ENCODE assay signal across 8 mouse cellular contexts in the genomic region with DNA sequence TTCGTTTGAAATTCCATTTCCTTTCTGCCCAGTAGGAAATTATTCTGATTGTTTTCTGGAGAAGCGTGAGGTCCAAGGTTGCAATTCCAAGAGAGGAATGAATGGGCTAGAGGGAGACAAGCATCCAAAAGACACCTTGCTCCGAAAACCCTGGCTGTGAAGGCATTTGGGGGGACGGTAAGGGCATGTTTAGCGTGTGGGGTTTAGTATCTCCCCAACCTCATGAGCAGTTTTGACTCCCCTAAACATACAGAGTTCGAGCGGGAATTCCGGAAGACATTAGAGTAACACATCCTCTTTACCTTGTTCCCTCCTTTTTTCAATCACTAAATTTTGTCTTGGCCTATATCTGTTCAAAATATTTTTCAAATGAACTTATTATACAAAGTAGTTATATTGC. TPM values are rescaled to one million over a fixed set of nuclear protein-coding genes. Genes with fewer than 3 reads are reported as not detected.
A peak's percentile ranks its signal among the peaks of the same experiment; 100 is the strongest.
DNase-seq lines count a peak whose midpoint lies in the region; ATAC-seq and TF ChIP-seq lines count a peak whose summit lies in the region.

No protein-coding gene starts in this region.

- peak overlapping the region; percentile 71 for H3K9ac ChIP-seq in forebrain, embryonic 16.5 days (replicated peaks; ENCODE audit: low read depth, low read length)
- peak overlapping the region; percentile 82 for H3K9ac ChIP-seq in liver, embryonic 11.5 days (ENCODE audit: low read depth, low read length)

- H3K4me3 ChIP-seq in C2C12 (ENCODE audit: insufficient read depth, poor library complexity, severe bottlenecking) = peak overlapping the region; percentile 28
- peak overlapping the region; percentile 66 for H3K4me3 ChIP-seq in forebrain, embryonic 16.5 days (replicated peaks; ENCODE audit: low read length)
- peak overlapping the region; percentile 52 for H3K4me3 ChIP-seq in liver, embryonic 11.5 days (ENCODE audit: low read depth, low read length)

- no peaks in the 10 kb centered on the region for H3K9me3 ChIP-seq in forebrain, embryonic 16.5 days (ENCODE audit: control insufficient read depth, low read length)
- no peaks in the 10 kb centered on the region for H3K9me3 ChIP-seq in liver, embryonic 11.5 days (ENCODE audit: control insufficient read depth, low read length)

- peaks cover 35% of the 10 kb centered on the region for H3K79me2 ChIP-seq in C2C12 (ENCODE audit: control insufficient read depth, insufficient read depth)

- WGBS in forebrain, embryonic 16.5 days = 0% methylated on average over 8 of the region's 8 CpGs
- 2% methylated on average over 8 of the region's 8 CpGs for WGBS in liver, embryonic 11.5 days

- peaks cover 12% of the 10 kb centered on the region for H3K36me3 ChIP-seq in C2C12 (ENCODE audit: control insufficient read depth, insufficient read depth)
- H3K36me3 ChIP-seq in forebrain, embryonic 16.5 days (ENCODE audit: control insufficient read depth, insufficient read depth) = no peaks in the 10 kb centered on the region
- H3K36me3 ChIP-seq in liver, embryonic 11.5 days (ENCODE audit: control insufficient read depth, insufficient read depth, low read length) = no peaks in the 10 kb centered on the region

- no peaks in the 10 kb centered on the region for H3K27me3 ChIP-seq in C2C12 (ENCODE audit: control insufficient read depth, insufficient read depth, insufficient read length)
- H3K27me3 ChIP-seq in forebrain, embryonic 16.5 days (replicated peaks; ENCODE audit: control insufficient read depth, insufficient read depth, low read length) = peaks cover 13% of the 10 kb centered on the region
- H3K27me3 ChIP-seq in liver, embryonic 11.5 days (replicated peaks; ENCODE audit: control insufficient read depth, insufficient read depth, low read length) = peaks cover 86% of the 10 kb centered on the region

- peak; percentile 28 for DNase-seq in cerebellum, adult 9-10 months
- DNase-seq in cerebellum, adult 18-20 months = no peak
- DNase-seq in liver, embryonic 11.5 days (ENCODE audit: low spot score) = no peak
- no peak for DNase-seq in urinary bladder, postnatal 25 days (ENCODE audit: low spot score)
- no peak for DNase-seq in thymus, adult 18-20 months
- no peak for DNase-seq in kidney, postnatal 10 days

- H3K4me1 ChIP-seq in forebrain, embryonic 16.5 days (replicated peaks; ENCODE audit: control insufficient read depth, insufficient read depth, low read length) = peaks cover 57% of the 10 kb centered on the region
- peaks cover 44% of the 10 kb centered on the region for H3K4me1 ChIP-seq in liver, embryonic 11.5 days (replicated peaks; ENCODE audit: control insufficient read depth, insufficient read depth, low read length)

- H3K27ac ChIP-seq in forebrain, embryonic 16.5 days (ENCODE audit: low read length) = peak overlapping the region; percentile 65
- H3K27ac ChIP-seq in liver, embryonic 11.5 days (ENCODE audit: low read depth, low read length) = peak overlapping the region; percentile 94

- H3K79me3 ChIP-seq in C2C12 (ENCODE audit: low read depth) = peaks cover 27% of the 10 kb centered on the region

- H3K4me2 ChIP-seq in forebrain, embryonic 16.5 days (ENCODE audit: low read length) = peak overlapping the region; percentile 99
- peak overlapping the region; percentile 94 for H3K4me2 ChIP-seq in liver, embryonic 11.5 days

- no peak for ATAC-seq in forebrain, embryonic 16.5 days
- ATAC-seq in liver, embryonic 11.5 days (replicated peaks; ENCODE audit: low FRiP score) = no peak

- TF ChIP-seq CTCF in C2C12 (IDR thresholded peaks at IDR 0.05; ENCODE audit: control insufficient read depth, insufficient read depth, insufficient read length) = no peak

- peak overlapping the region; percentile 25 for H3ac ChIP-seq in C2C12 (ENCODE audit: control insufficient read depth, insufficient read length, low read depth)

TF ChIP-seq in C2C12, 6 proteins besides CTCF, POLR2A, EP300 and RAD21:
- TF ChIP-seq FOSL1 (IDR thresholded peaks at IDR 0.05; ENCODE audit: insufficient read depth, low read length, poor library complexity, severe bottlenecking) (no peak), MYOG (IDR thresholded peaks at IDR 0.05; ENCODE audit: control insufficient read depth, extremely low read depth, insufficient read length) (no peak), CEBPB (IDR thresholded peaks at IDR 0.05; ENCODE audit: low read depth) (no peak), MYOD1 (IDR thresholded peaks at IDR 0.05; ENCODE audit: control insufficient read depth, insufficient read length, low read depth) (no peak), MAX (IDR thresholded peaks at IDR 0.05) (no peak), USF1 (IDR thresholded peaks at IDR 0.05; ENCODE audit: low read depth) (no peak)

RNA-seq across cellular contexts. Expression of a gene that starts 0.4 kb away (rescaled TPM):
- polyA plus RNA-seq in C2C12 (2012; fragmentation: generic; extraction: Trizol) = 41.9 TPM
- polyA plus RNA-seq in forebrain, embryonic 16.5 days (2015; fragmentation: Nextera tagmentation; extraction: Ambion mirVana) = 9.6 and 14.5 TPM in 2 replicates
- 22.6 and 25.3 TPM in 2 replicates for polyA plus RNA-seq in liver, embryonic 11.5 days (2014; fragmentation: Nextera tagmentation; extraction: Ambion mirVana)
